Mouse (Mus musculus) ES-Bruce4 (cell line): ENCODE results near the gene Cttnbp2. TPM values are rescaled to one million over a fixed set of nuclear protein-coding genes. Genes with fewer than 3 reads are reported as not detected.

Experiments
- H3K27ac ChIP-seq: 2 replicates; pipeline ENCODE4 v1.5.1; 2012; ENCODE audit warnings: low read length, inconsistent platforms; ENCODE audit not compliant: insufficient read depth
- H3K27me3 ChIP-seq: 2 replicates; pipeline ENCODE4 v1.6.1; 2012; ENCODE audit warnings: mild to moderate bottlenecking, low read length, inconsistent platforms; ENCODE audit not compliant: control insufficient read depth, poor library complexity, insufficient read depth, severe bottlenecking
- H3K36me3 ChIP-seq: 2 replicates; pipeline ENCODE4 v1.6.1; 2012; ENCODE audit warnings: inconsistent platforms, mild to moderate bottlenecking, low read length, moderate library complexity; ENCODE audit not compliant: control insufficient read depth, poor library complexity, insufficient read depth, severe bottlenecking
- H3K4me1 ChIP-seq: one replicate; pipeline ENCODE4 v1.8.1; 2011; ENCODE audit warnings: low read length; ENCODE audit not compliant: control insufficient read depth, insufficient read depth
- H3K4me3 ChIP-seq: 2 replicates; pipeline ENCODE4 v1.5.1; 2011; ENCODE audit warnings: low read depth, mild to moderate bottlenecking, low read length
- H3K9ac ChIP-seq: 2 replicates; pipeline ENCODE4 v1.6.1; 2012; ENCODE audit warnings: low read depth, mild to moderate bottlenecking, inconsistent platforms; ENCODE audit not compliant: poor library complexity, severe bottlenecking
- H3K9me3 ChIP-seq: replicated peaks from 2 replicates; pipeline ENCODE4 v1.6.1; 2012; ENCODE audit warnings: mild to moderate bottlenecking, low read length, inconsistent platforms; ENCODE audit not compliant: control insufficient read depth, poor library complexity, insufficient read depth, severe bottlenecking
- CTCF ChIP-seq: IDR thresholded peaks from one replicate; pipeline ENCODE4 v1.8.1; 2011; ENCODE audit warnings: low read depth, low read length
- EP300 ChIP-seq: IDR thresholded peaks from 2 replicates; pipeline ENCODE4 v1.6.1; 2011; ENCODE audit warnings: low read depth, low read length; ENCODE audit not compliant: insufficient read depth
- POLR2A ChIP-seq: IDR thresholded peaks from one replicate; pipeline ENCODE4 v1.8.1; 2011; ENCODE audit warnings: low read length; ENCODE audit not compliant: insufficient read depth
- polyA plus RNA-seq: library from polyadenylated mRNA; stranded (reverse); fragments of >200 nt; gene quantifications from 2 replicates; pipeline ENCODE4 v1.2.4, GENCODE M21; 2011; ENCODE audit warnings: low read depth; ENCODE audit not compliant: missing spikeins, insufficient read depth, insufficient read length

The Cttnbp2 gene
- polyA plus RNA-seq, 1 experiment: 0.87 TPM

DNA sequence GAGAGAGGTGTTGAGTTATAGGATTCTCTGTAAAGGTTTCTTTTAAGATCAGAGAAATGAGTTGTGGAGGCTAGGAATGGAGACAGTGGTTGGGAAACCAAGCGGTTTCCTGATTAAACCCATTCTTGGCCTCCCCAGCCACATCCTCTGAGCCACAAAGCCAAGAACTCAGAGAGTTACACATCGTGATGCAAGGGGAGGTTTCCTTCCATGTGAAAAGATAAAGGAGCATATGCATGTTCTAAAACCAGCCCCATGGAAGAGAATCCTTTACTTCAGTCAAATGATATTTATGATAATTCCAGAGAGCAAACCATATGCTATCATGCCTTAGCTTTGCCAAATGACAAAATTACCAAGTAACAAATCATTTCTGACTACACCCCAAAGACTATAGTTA, 3.0 kb upstream of the Cttnbp2 start:
- Histone ChIP-seq H3K9me3 (0 out of 2 replicates have a peak, but pooled peaks cover 6% of the 10 kb centered on the region), H3K4me1 (no peaks in the 10 kb centered on the region), H3K27ac (no peak overlapping the region), H3K36me3 (no peaks in the 10 kb centered on the region), H3K9ac (no peak overlapping the region), H3K4me3 (no peak overlapping the region), H3K27me3 (peaks cover 3% of the 10 kb centered on the region)
- TF ChIP-seq POLR2A (no peak), EP300 (no peak), CTCF (no peak)

DNA sequence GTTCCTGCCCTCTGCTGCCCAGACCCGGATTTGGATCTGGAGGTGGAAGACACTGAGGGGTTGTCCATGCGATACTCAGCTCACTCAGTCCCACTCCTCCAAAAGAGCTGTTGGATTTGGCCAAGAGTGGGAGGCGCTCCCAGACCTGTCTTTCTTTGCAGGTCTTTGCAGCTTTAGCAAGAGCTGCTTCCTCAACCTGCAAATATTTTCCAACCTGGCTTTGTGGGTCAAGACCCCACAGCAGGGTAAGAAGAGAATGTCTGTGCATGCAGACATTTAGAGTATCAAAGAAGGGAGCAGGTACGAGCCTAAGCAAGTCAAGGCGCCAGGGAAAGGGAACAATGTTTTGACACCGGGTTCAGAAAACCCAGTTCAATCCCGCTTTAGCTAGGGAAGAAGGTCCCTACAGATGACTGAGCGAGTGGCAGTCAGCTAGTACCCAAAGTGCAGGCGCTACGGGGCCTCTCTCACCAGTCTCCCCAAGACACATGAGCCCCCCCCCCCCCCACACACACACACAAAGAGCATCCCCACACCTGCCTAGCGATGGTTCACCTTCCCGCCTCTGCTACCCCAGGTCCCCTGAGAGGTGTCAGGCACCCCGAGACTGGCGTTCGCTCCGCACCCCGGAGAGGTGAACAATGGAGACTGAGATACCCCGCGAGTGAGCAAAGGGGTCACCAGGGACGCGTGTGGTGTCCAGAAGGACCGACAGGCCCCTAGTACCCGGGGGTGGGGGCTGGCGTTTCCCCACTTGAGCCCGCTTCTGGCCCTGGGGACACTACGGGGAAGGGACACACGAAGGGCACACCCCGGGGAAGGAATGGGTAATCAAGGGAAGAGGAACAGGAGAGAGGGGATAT, 801 bp downstream of the Cttnbp2 start:
- peaks cover 3% of the 10 kb centered on the region for H3K27me3 ChIP-seq
- TF ChIP-seq POLR2A (no peak), CTCF (no peak), EP300 (no peak)
- H3K9me3 ChIP-seq: no peaks in the 10 kb centered on the region
- H3K36me3 ChIP-seq: no peaks in the 10 kb centered on the region
- H3K27ac ChIP-seq: no peak overlapping the region
- H3K4me3 ChIP-seq: peak overlapping the region; percentile 73
- peak overlapping the region; percentile 55 for H3K9ac ChIP-seq
- no peaks in the 10 kb centered on the region for H3K4me1 ChIP-seq

DNA sequence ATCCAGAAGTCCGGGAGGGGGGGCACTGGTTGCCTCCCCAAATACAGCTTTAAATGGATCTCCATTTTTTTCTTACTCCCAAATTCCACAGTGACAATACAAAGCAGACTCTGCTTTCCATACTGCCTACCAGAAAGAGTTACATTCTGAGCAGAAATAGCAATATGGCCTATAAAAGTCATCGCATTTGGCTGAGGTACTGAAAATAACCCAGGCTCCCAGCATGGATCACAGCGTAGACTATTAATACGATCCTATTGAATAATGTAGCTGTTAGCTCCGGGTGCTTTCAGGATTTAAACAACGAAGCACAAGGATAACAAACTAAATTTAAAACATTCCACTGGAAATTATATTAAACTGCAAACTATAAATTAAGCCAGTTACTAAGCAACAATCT, 2.8 kb downstream of the Cttnbp2 start:
- H3K27ac ChIP-seq: no peak overlapping the region
- TF ChIP-seq CTCF (no peak), POLR2A (no peak), EP300 (no peak)
- H3K9ac ChIP-seq: no peak overlapping the region

DNA sequence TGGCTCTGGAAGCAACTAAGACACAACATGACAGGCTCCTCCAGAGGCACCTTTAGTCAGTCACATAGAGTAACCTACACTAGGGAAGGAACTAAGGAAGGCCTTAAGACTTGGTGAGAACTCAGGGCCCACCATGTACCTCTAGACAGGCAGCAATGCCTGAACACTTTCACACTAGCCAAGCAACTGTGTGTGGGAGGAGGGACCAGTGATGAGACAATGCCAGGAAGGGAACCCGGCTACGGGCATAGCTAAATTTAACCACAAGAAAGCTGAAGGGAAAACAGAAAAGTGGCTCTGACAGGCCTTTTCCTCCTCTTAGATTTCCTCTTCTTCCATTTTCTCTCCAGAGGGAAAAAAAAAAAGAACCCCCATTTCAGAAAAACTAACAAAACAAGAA, 6.6 kb downstream of the Cttnbp2 start:
- H3K9ac ChIP-seq: no peak overlapping the region
- TF ChIP-seq EP300 (no peak), POLR2A (no peak), CTCF (no peak)
- no peaks in the 10 kb centered on the region for H3K9me3 ChIP-seq
- H3K4me3 ChIP-seq: no peak overlapping the region
- H3K36me3 ChIP-seq: no peaks in the 10 kb centered on the region
- no peaks in the 10 kb centered on the region; the same call in 1 of the 2 replicates for H3K27me3 ChIP-seq
- no peak overlapping the region for H3K27ac ChIP-seq
- no peaks in the 10 kb centered on the region for H3K4me1 ChIP-seq

More for the DNA sequence above, 2.8 kb downstream of the Cttnbp2 start:
- no peaks in the 10 kb centered on the region for H3K4me1 ChIP-seq
- no peak overlapping the region for H3K4me3 ChIP-seq
- no peaks in the 10 kb centered on the region for H3K9me3 ChIP-seq
- no peaks in the 10 kb centered on the region for H3K36me3 ChIP-seq
- H3K27me3 ChIP-seq: peaks cover 3% of the 10 kb centered on the region

DNA sequence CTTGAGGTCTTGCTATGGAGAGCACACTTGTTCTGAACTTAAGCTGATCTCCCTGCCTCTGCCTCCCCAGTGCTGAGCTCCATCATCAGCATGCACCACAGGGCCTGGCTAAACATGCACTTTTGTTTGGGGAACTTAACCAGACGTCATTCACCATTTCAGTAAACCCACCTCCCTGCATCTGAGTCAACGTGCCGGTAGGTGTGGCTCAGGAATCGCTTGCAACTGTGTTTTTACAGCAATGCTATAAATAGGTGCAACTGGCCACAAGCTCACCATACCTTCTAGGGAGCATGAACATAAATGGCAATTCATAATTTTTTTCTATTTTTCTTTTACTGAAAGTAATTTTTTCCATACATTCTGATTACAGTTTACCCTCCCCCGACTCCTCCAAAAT, 14.8 kb downstream of the Cttnbp2 start:
- no peak overlapping the region for H3K9ac ChIP-seq
- no peak overlapping the region for H3K4me3 ChIP-seq
- H3K27me3 ChIP-seq: no peaks in the 10 kb centered on the region
- no peaks in the 10 kb centered on the region for H3K9me3 ChIP-seq
- TF ChIP-seq POLR2A (no peak), CTCF (no peak), EP300 (no peak)
- H3K36me3 ChIP-seq: no peaks in the 10 kb centered on the region
- no peaks in the 10 kb centered on the region for H3K4me1 ChIP-seq
- no peak overlapping the region for H3K27ac ChIP-seq

DNA sequence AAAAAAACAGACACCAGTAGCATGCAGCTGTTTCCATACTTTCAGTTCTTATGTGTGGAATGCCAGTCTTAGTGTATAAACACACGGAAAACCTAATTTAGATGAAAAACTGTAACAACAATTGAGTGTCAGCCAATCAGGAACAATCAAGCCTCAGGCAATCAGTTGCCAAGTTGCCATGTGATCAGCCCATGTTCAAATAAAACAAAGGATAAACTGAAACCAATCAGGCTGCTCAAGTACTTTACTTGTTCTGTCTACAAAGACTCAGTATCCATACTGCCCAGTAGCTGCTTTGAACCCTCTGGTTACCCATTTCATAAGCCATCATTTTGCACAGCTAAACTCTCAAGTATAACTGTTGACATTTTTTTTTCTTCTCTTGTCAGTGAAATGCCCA, 21.7 kb downstream of the Cttnbp2 start:
- no peaks in the 10 kb centered on the region for H3K4me1 ChIP-seq
- H3K27me3 ChIP-seq: no peaks in the 10 kb centered on the region
- no peak overlapping the region for H3K9ac ChIP-seq
- no peak for TF ChIP-seq POLR2A
- TF ChIP-seq CTCF: no peak
- TF ChIP-seq EP300: no peak
- H3K27ac ChIP-seq: no peak overlapping the region
- 0 out of 2 replicates have a peak, but pooled peaks cover 3% of the 10 kb centered on the region for H3K9me3 ChIP-seq
- no peaks in the 10 kb centered on the region for H3K36me3 ChIP-seq
- no peak overlapping the region for H3K4me3 ChIP-seq
